Mouse (Mus musculus): ENCODE measurements at regions not wholly inside any gene's neighbourhood (a gene's known extent, or its start where the extent isn't known, plus 50 kb on each side); places are given as distances from the start of the nearest gene placed in this dataset.

GRCm38 (mm10) chr4:105282681-105283462 is 125.7 kb downstream of the Plpp3 start:
- peak; percentile 41 for DNase-seq (ENCODE audit: low read depth)
- TF ChIP-seq CTCF (IDR thresholded peaks at IDR 0.05; ENCODE audit: borderline replicate concordance, extremely low read depth, insufficient read depth, insufficient read length) (no peak), POLR2A (IDR thresholded peaks at IDR 0.05; ENCODE audit: borderline replicate concordance, extremely low read depth, insufficient read depth, insufficient read length, poor library complexity, severe bottlenecking) (no peak)

- TF ChIP-seq CTCF (IDR thresholded peaks at IDR 0.05; ENCODE audit: borderline replicate concordance, extremely low read depth, insufficient read depth, insufficient read length), result no peak
- no peak for TF ChIP-seq POLR2A (IDR thresholded peaks at IDR 0.05; ENCODE audit: borderline replicate concordance, extremely low read depth, insufficient read depth, insufficient read length, poor library complexity, severe bottlenecking)
- DNase-seq (ENCODE audit: low read depth), result no peak
These were observed 128.4 kb downstream of the Plpp3 start for GRCm38 (mm10) chr4:105285431-105286013.

DNA sequence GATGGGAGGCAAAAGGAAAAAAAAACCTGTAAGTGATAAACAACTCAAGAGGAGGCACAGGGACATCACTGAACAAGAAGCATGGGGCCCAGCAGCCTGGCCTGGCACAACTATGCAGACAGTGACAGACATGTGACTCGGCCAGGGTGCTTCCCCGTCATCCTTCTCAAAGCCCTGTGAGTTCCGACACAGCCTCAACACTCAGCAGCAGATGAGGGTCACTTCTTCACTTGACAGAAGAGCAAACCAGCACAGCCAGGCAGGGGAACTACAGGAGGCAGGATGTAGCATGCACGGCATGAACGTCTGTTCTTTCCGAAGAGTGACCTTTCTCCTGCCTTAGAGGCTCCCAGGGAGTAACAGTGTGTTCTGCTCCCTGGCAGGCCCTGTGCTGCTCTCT is 129.2 kb downstream of the Plpp3 start:
- TF ChIP-seq CTCF (IDR thresholded peaks at IDR 0.05; ENCODE audit: borderline replicate concordance, extremely low read depth, insufficient read depth, insufficient read length) (no peak), POLR2A (IDR thresholded peaks at IDR 0.05; ENCODE audit: borderline replicate concordance, extremely low read depth, insufficient read depth, insufficient read length, poor library complexity, severe bottlenecking) (no peak)
- DNase-seq (ENCODE audit: low read depth), result no peak

- TF ChIP-seq CTCF (IDR thresholded peaks at IDR 0.05; ENCODE audit: borderline replicate concordance, extremely low read depth, insufficient read depth, insufficient read length) (no peak), POLR2A (IDR thresholded peaks at IDR 0.05; ENCODE audit: borderline replicate concordance, extremely low read depth, insufficient read depth, insufficient read length, poor library complexity, severe bottlenecking) (no peak)
- DNase-seq (ENCODE audit: low read depth), result no peak
These were observed 129.7 kb downstream of the Plpp3 start for GRCm38 (mm10) chr4:105286809-105287208.

- DNase-seq (ENCODE audit: low read depth), result no peak
- TF ChIP-seq POLR2A (IDR thresholded peaks at IDR 0.05; ENCODE audit: borderline replicate concordance, extremely low read depth, insufficient read depth, insufficient read length, poor library complexity, severe bottlenecking), result no peak
- no peak for TF ChIP-seq CTCF (IDR thresholded peaks at IDR 0.05; ENCODE audit: borderline replicate concordance, extremely low read depth, insufficient read depth, insufficient read length)
These were observed 130.3 kb downstream of the Plpp3 start for GRCm38 (mm10) chr4:105287419-105287818.

DNA sequence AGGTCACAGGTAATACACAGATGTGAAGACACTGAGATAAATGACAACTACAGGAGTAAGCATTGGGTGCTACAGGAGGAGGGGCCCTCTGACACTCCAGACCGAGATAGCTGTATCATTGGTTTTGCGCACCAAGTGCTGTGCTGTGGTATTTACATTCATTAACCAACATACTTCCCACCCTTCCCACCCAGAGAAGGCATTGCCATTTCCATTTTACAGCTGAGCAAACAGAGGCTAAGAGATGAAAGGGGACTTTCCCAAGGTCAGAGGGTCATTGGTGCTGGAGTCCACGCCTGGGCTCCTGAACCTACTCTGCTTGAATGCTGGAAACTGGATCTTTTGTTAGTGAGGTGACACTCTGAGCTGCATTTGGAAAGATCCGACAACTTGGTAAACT is 132.5 kb downstream of the Plpp3 start:
- TF ChIP-seq CTCF (IDR thresholded peaks at IDR 0.05; ENCODE audit: borderline replicate concordance, extremely low read depth, insufficient read depth, insufficient read length) (no peak), POLR2A (IDR thresholded peaks at IDR 0.05; ENCODE audit: borderline replicate concordance, extremely low read depth, insufficient read depth, insufficient read length, poor library complexity, severe bottlenecking) (no peak)
- DNase-seq (ENCODE audit: low read depth), result no peak

GRCm38 (mm10) chr4:105290847-105291475 is 133.8 kb downstream of the Plpp3 start:
- TF ChIP-seq POLR2A (IDR thresholded peaks at IDR 0.05; ENCODE audit: borderline replicate concordance, extremely low read depth, insufficient read depth, insufficient read length, poor library complexity, severe bottlenecking) (no peak), CTCF (IDR thresholded peaks at IDR 0.05; ENCODE audit: borderline replicate concordance, extremely low read depth, insufficient read depth, insufficient read length) (no peak)
- peak; percentile 78 for DNase-seq (ENCODE audit: low read depth)

GRCm38 (mm10) chr4:105291503-105291902 is 134.4 kb downstream of the Plpp3 start:
- TF ChIP-seq CTCF (IDR thresholded peaks at IDR 0.05; ENCODE audit: borderline replicate concordance, extremely low read depth, insufficient read depth, insufficient read length) (no peak), POLR2A (IDR thresholded peaks at IDR 0.05; ENCODE audit: borderline replicate concordance, extremely low read depth, insufficient read depth, insufficient read length, poor library complexity, severe bottlenecking) (no peak)

GRCm38 (mm10) chr4:105299358-105299757 is 142.2 kb downstream of the Plpp3 start:
- no peak for DNase-seq (ENCODE audit: low read depth)
- no peak for TF ChIP-seq POLR2A (IDR thresholded peaks at IDR 0.05; ENCODE audit: borderline replicate concordance, extremely low read depth, insufficient read depth, insufficient read length, poor library complexity, severe bottlenecking)
- TF ChIP-seq CTCF (IDR thresholded peaks at IDR 0.05; ENCODE audit: borderline replicate concordance, extremely low read depth, insufficient read depth, insufficient read length), result no peak

More at GRCm38 (mm10) chr4:105291503-105291902, 134.4 kb downstream of the Plpp3 start:
- DNase-seq (ENCODE audit: low read depth), result no peak

- TF ChIP-seq POLR2A (IDR thresholded peaks at IDR 0.05; ENCODE audit: borderline replicate concordance, extremely low read depth, insufficient read depth, insufficient read length, poor library complexity, severe bottlenecking), result no peak
- no peak for TF ChIP-seq CTCF (IDR thresholded peaks at IDR 0.05; ENCODE audit: borderline replicate concordance, extremely low read depth, insufficient read depth, insufficient read length)
- no peak for DNase-seq (ENCODE audit: low read depth)
These were observed 144.4 kb downstream of the Plpp3 start for GRCm38 (mm10) chr4:105301547-105301946.

DNA sequence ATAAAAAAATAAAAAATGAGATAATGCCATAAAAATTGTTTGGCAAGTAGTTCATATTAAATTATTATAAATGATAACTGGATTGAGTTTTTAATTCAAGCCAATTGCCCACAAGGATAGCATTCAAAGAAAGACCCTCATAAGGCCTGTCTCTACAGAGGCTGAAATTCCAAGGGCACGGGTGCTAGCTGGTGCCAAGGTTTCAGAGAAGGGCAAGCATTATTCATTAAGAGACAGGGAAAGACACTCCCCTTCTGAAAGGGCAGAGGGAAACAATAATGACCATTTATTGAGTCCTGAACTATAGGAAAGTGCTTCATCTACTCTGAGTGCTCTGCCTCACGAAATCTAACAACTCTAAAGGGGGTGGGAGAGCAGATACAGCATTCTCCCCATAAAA is 147.0 kb downstream of the Plpp3 start:
- no peak for TF ChIP-seq CTCF (IDR thresholded peaks at IDR 0.05; ENCODE audit: borderline replicate concordance, extremely low read depth, insufficient read depth, insufficient read length)
- no peak for TF ChIP-seq POLR2A (IDR thresholded peaks at IDR 0.05; ENCODE audit: borderline replicate concordance, extremely low read depth, insufficient read depth, insufficient read length, poor library complexity, severe bottlenecking)
- DNase-seq (ENCODE audit: low read depth), result no peak

All from brain, embryonic 14.5 days (tissue).